Mouse (Mus musculus): ENCODE measurements around the gene Cdkn2aip.

Cdkn2aip gene

GRCm38 (mm10) chr8:47695431-47696105, 18.2 kb downstream of the Cdkn2aip start:
- 51% methylated on average over 5 of the region's 5 CpGs for WGBS

DNA sequence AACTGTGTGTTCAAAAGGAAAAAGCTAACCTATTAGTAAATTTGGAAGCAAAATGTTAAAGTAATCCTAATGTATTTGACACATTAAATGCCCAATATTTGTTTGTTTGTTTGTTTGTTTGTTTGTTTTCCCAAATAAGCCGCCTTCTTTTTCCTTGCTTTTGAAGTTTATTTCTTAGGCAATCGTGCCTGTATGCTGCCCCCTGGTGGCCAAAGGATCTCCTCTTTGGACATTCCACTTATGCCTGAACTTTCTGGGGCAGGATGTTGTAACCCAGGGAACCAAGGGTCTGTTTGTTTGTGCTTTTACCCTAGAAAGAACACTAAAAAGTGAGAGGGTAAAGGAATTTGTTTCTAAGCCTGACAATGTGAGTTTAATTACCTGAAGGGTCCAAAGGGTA, 20.6 kb downstream of the Cdkn2aip start:
- WGBS: 3% methylated on average over 2 of the region's 2 CpGs

DNA sequence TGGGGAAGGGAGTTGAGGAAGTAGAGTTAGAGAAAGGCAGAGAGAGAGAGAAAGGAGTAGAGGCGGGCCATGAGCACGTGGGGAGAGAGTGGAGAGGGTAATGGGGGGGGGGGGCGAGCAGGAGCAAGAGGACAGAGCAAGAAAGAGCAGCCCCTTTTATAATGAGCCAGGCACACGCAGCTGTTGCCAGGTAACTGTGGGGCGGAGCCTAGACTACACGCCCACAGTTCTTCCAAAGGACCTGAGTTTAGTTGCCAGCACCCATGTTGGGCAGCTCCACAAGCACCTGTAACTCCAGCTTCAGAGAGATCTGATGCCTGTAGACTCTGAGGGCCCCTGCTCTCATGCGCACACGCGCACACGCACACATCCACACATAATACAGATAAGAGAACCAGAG, 21.9 kb downstream of the Cdkn2aip start:
- WGBS: 86% methylated on average over 9 of the region's 10 CpGs

- 69% methylated on average over 7 of the region's 7 CpGs for WGBS
These were observed 22.4 kb downstream of the Cdkn2aip start for GRCm38 (mm10) chr8:47691303-47691702.

GRCm38 (mm10) chr8:47690674-47691078, 23.1 kb downstream of the Cdkn2aip start:
- 48% methylated on average over 16 of the region's 16 CpGs for WGBS

DNA sequence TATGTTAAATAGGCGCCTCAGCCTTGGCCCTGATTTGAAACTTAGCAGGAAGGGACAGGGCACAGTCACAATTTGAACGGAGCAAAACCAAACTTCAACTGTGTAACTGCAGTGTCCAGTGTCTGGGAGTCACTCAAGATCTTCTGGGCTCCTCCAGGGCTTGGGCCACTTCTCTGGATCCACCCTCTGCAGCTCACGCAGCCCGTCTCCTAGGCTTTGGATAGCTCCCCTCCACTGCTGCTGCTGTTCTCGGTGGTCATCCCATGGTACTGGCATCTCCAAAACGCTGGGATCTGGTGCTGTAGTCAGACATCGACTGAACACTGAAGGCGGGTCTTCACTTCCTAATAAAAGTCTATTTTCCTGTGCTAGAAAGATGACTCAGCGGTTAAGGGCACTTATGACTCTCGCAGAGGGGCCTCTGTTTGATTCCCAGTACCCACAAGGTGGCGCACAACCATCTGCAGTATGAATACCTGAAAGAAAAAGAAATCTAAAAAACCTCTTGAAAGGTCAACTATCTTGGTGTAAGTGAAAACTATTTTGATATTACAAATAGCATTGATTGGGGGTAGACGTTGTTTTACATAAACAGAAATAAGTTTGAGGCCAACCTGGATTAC, 23.9 kb downstream of the Cdkn2aip start:
- 64% methylated on average over 12 of the region's 12 CpGs for WGBS

DNA sequence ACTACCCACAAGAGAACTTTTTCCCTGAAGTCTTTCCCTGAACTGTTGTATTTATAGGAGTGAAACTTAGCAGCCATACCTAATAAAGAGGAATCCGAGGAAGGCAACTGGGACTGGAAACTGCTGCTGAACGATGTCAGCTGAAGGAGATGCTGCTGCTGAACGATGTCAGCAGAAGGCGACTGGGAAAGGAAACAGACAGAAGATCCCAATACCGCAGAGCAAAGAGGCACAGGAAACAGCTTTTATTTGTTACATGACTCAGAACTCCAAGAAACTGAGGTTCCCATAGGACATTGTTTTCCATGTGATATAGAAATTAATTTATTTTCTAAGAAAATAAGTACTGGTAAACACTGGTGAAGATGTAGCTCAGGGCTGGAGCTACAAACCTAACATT, 29.3 kb downstream of the Cdkn2aip start:
- 35% methylated on average over 5 of the region's 5 CpGs for WGBS

DNA sequence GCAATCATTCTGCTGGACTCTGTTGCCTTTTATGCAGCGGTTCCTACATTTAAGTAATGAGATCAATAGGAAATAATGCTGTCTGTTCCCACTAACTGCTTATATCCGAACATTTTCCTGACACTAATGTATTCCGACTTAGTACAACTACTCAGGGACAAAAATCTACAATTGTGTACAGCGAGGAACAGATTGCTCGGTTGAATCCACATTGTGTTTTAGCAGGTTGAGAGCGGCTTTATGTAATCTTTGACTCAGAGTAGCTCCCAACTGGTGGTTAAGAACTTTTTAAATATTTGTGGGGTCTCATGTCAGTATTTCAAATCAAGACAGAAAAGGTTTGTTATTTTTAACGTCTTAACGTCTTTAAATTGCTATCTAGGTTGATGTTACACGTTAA, 29.7 kb downstream of the Cdkn2aip start:
- 51% methylated on average over 9 of the region's 9 CpGs for WGBS

DNA sequence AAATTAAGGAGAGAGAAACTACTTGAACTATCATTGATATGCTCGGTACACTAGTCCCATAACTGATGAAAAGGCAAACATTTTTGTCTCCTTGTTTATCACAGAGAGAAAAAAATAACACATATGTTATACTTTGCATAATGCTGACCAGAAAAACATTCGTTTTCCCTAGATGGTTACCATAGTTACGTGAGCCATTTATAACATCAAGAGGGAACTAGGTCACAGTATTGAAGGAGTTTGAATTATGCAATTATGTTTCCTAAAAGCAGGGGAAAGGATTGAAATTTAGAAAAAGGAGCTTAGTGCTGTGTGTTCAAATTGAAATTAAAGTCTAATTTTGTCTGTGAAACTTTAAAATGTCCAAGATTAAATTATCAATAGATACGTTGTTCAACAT, 33.4 kb downstream of the Cdkn2aip start:
- WGBS: 44% methylated on average over 4 of the region's 4 CpGs

GRCm38 (mm10) chr8:47679603-47680002, 34.1 kb downstream of the Cdkn2aip start:
- 65% methylated on average over 1 of the region's 1 CpGs for WGBS

GRCm38 (mm10) chr8:47676631-47677030, 37.1 kb downstream of the Cdkn2aip start:
- WGBS: 40% methylated on average over 2 of the region's 2 CpGs

GRCm38 (mm10) chr8:47676224-47676623, 37.5 kb downstream of the Cdkn2aip start:
- WGBS: 3% methylated on average over 15 of the region's 15 CpGs

DNA sequence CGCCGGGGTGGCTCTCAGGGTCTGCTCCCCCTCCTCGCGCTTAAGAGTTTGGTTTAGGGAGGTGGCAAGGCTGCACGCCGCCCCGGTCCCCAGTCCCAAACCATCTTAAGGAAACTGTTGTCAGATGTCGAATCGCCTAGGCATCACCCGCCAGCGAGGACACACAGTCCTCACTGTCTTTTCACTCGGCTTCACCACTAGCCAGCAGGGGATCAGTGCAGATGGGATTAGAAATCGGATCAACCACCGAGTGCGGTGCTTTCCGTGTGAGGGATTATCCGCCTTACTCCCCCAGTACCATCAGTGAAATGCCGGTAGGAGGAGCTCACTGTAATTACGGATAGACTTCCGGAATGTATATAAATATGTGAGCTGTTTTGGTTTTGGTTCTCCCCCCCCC, 37.9 kb downstream of the Cdkn2aip start:
- WGBS: under 1% methylated on average over 20 of the region's 20 CpGs

- WGBS: under 1% methylated on average over 94 of the region's 106 CpGs
These were observed 38.7 kb downstream of the Cdkn2aip start, which contains the start of gene Ing2 for GRCm38 (mm10) chr8:47674777-47675710. Ing2 (minus strand) TSS chr8:47675556.

DNA sequence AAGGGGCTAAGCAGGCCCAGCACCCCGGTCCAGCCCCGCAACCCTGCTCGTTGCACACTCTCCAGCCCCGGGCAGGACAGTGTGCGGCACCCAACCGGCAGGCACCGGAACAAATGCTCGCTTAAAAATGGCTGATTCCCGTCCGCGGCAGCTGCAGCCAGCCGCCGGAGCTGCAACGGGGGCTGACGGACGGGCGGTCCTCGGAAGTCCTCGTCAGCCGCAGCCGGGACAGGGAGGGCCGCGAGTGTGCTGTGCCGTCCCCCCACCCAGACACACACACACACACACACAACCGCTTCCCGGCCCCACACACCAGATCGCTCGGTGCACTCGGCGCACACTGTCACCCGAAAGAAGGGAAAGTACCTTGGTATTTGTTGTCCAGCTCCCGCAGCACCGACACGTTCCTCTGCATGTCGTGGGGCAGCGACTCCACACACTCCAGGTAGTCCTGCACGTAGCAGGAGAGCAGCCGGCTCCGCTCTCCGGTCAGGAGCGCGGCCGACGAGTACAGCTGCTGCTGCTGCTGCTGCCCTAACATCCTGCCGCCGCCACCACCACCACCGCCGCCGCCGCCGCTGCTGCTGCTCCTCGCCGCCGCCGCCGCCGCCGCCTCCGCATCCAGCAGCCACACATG, 39.5 kb downstream of the Cdkn2aip start:
- 1% methylated on average over 48 of the region's 59 CpGs for WGBS

DNA sequence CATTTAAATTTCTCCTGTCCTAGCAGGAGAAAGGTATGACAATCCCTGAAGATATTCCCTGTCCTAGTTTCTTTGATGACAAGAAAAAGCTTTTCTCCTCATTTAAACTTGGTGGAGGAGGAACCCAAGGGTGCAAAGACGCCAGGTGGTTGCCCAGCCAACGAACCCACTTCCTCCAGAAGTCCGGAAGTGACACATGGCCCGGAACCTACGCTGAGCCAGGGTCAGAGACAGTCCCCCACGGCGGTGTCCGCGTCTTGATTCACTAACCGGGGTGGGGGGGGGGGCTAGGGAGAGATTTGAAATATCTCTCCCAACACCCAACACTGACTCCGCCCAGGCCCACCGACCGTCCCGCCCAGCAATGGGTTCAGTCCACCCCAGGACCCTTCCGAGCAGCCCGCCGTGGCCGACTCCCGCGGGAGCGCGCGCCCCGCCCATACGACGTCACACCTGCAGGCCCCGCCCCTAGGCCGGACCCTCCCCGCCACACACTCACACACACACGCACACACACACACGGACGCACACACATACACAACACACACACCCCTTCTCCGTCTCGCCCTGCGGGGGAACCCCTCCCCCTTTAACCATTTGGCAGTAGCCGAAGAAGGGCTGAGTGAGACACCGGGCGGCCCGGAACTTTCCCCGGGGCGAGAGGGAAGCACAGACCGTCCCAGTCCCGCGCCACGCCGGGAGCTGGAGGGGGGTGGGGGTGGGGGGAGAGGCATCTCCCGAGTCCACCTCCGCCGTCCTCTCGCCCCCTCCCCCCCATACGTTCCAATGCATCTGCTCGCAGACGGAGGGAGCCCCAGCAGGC, 40.2 kb downstream of the Cdkn2aip start:
- under 1% methylated on average over 52 of the region's 53 CpGs for WGBS

- WGBS: 63% methylated on average over 8 of the region's 8 CpGs
These were observed 49.4 kb downstream of the Cdkn2aip start for GRCm38 (mm10) chr8:47664231-47664785.

GRCm38 (mm10) chr8:47663201-47663600, 50.5 kb downstream of the Cdkn2aip start:
- WGBS: 91% methylated on average over 5 of the region's 5 CpGs

DNA sequence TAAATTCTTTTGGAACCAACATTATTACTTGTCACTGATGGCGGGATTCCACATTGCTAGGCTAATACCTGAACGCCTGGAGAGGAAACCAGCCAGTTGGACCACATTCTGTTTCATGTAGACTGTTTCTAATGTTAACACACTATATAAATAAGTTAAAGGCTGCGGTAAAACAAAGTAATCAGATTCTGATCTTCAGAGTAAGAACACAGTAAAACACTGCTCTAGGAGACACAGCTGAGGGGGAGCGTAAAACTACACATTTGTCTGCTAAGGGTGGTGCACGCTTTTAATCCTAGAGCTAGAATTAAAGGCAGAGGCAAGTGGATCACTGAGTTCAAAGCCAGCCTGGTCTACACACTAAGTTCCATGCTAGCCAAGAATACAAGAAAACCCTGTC, 51.0 kb downstream of the Cdkn2aip start:
- WGBS: 81% methylated on average over 5 of the region's 5 CpGs

- WGBS: 53% methylated on average over 7 of the region's 7 CpGs
These were observed 53.3 kb downstream of the Cdkn2aip start for GRCm38 (mm10) chr8:47660394-47660793.

GRCm38 (mm10) chr8:47659463-47659862, 54.3 kb downstream of the Cdkn2aip start:
- 94% methylated on average over 4 of the region's 5 CpGs for WGBS
